8 mouse cellular contexts compared by ENCODE assay signal in the genomic region with DNA sequence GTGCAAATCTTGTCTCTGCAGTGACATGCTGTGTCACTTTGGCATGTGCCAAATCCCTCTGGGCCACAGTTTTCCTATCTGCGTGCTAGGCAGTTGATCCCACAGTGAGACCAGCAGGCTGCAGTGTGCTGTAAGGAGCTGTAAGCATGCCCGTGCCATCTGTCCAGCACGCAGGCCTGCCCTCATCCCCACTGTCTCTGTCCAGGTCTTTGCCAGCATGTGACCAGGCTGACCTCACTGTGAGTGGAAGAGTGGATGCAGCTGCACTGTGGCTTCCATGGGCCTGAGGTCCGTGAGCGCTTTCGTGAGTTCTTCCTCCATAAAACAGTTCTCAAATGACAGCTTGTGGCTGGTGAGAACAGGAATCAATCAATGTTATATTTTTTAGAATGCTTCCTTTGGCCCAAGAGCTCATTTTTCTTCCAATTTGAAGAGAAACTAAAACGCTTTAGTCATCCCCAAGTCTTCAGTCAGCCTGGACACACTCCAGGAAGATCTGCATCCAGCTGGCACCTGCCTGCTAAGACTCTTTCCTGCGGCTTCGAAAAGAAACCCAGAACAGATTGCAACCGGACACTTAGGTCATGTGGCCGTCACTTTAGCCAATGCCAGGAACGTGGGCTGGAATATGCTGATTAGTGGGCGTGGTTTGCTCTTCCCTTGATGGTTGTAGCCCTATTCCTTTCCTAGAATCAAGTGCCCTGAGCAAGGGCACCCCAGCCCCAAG. TPM values are rescaled to one million over a fixed set of nuclear protein-coding genes. Genes with fewer than 3 reads are reported as not detected.
A peak's percentile ranks its signal among the peaks of the same experiment; 100 is the strongest.
DNase-seq lines count a peak whose midpoint lies in the region; ATAC-seq lines count a peak whose summit lies in the region.

No protein-coding gene starts in this region.

- no peaks in the 10 kb centered on the region for H3K27me3 ChIP-seq in forebrain, embryonic 14.5 days (replicated peaks; ENCODE audit: control insufficient read depth, insufficient read depth, low read length)
- H3K27me3 ChIP-seq in heart, embryonic 16.5 days (ENCODE audit: control insufficient read depth, insufficient read depth, low read length), result no peaks in the 10 kb centered on the region; the same call in 1 of the 2 replicates
- H3K27me3 ChIP-seq in liver, embryonic 11.5 days (replicated peaks; ENCODE audit: control insufficient read depth, insufficient read depth, low read length), result no peaks in the 10 kb centered on the region; the same call in 1 of the 2 replicates
- H3K27me3 ChIP-seq in neural tube, embryonic 12.5 days (replicated peaks), result no peaks in the 10 kb centered on the region

- H3K4me2 ChIP-seq in forebrain, embryonic 14.5 days (ENCODE audit: low read length), result peak overlapping the region; percentile 33; the same call in 1 of the 2 replicates
- peak overlapping the region; percentile 51 for H3K4me2 ChIP-seq in heart, embryonic 16.5 days (ENCODE audit: low read depth, low read length)
- H3K4me2 ChIP-seq in liver, embryonic 11.5 days, result peak overlapping the region; percentile 38
- H3K4me2 ChIP-seq in neural tube, embryonic 12.5 days (replicated peaks), result peak overlapping the region; percentile 43

- WGBS in forebrain, embryonic 14.5 days, result 10% methylated on average over 13 of the region's 13 CpGs
- 13% methylated on average over 13 of the region's 13 CpGs for WGBS in heart, embryonic 16.5 days
- WGBS in liver, embryonic 11.5 days, result 22% methylated on average over 13 of the region's 13 CpGs
- WGBS in neural tube, embryonic 12.5 days, result 14% methylated on average over 13 of the region's 13 CpGs

- H3K4me1 ChIP-seq in forebrain, embryonic 14.5 days (ENCODE audit: control insufficient read depth, insufficient read depth, low read length), result peaks cover 8% of the 10 kb centered on the region
- peaks cover 10% of the 10 kb centered on the region for H3K4me1 ChIP-seq in heart, embryonic 16.5 days (ENCODE audit: control insufficient read depth, insufficient read depth, low read length)
- no peaks in the 10 kb centered on the region for H3K4me1 ChIP-seq in liver, embryonic 11.5 days (replicated peaks; ENCODE audit: control insufficient read depth, insufficient read depth, low read length)
- peaks cover 34% of the 10 kb centered on the region for H3K4me1 ChIP-seq in neural tube, embryonic 12.5 days

- no peak overlapping the region for H3K4me3 ChIP-seq in forebrain, embryonic 14.5 days (ENCODE audit: low read depth, low read length)
- H3K4me3 ChIP-seq in heart, embryonic 16.5 days (ENCODE audit: low read length), result peak overlapping the region; percentile 38
- no peak overlapping the region for H3K4me3 ChIP-seq in liver, embryonic 11.5 days (ENCODE audit: low read depth, low read length)
- H3K4me3 ChIP-seq in neural tube, embryonic 12.5 days, result no peak overlapping the region

- no peaks in the 10 kb centered on the region for H3K36me3 ChIP-seq in forebrain, embryonic 14.5 days (ENCODE audit: control insufficient read depth, insufficient read depth, low read length)
- H3K36me3 ChIP-seq in heart, embryonic 16.5 days (ENCODE audit: control insufficient read depth, insufficient read depth), result no peaks in the 10 kb centered on the region
- H3K36me3 ChIP-seq in liver, embryonic 11.5 days (ENCODE audit: control insufficient read depth, insufficient read depth, low read length), result no peaks in the 10 kb centered on the region
- no peaks in the 10 kb centered on the region for H3K36me3 ChIP-seq in neural tube, embryonic 12.5 days

- no peaks in the 10 kb centered on the region for H3K9me3 ChIP-seq in forebrain, embryonic 14.5 days (replicated peaks; ENCODE audit: control insufficient read depth, low read length)
- no peaks in the 10 kb centered on the region for H3K9me3 ChIP-seq in heart, embryonic 16.5 days (replicated peaks; ENCODE audit: control insufficient read depth, low read length)
- H3K9me3 ChIP-seq in liver, embryonic 11.5 days (ENCODE audit: control insufficient read depth, low read length), result no peaks in the 10 kb centered on the region
- no peaks in the 10 kb centered on the region for H3K9me3 ChIP-seq in neural tube, embryonic 12.5 days

- peak; percentile 89 for ATAC-seq in forebrain, embryonic 14.5 days
- ATAC-seq in heart, embryonic 16.5 days (replicated peaks; ENCODE audit: extremely low read depth, insufficient read depth, low FRiP score), result peak; percentile 87
- ATAC-seq in liver, embryonic 11.5 days (replicated peaks; ENCODE audit: low FRiP score), result peak; percentile 78
- ATAC-seq in neural tube, embryonic 12.5 days (ENCODE audit: low FRiP score, low read depth), result peak; percentile 62
- ATAC-seq in erythroblast, adult 5-6 weeks (replicated peaks; ENCODE audit: low FRiP score, poor library complexity, severe bottlenecking), result no peak

- H3K9ac ChIP-seq in forebrain, embryonic 14.5 days (ENCODE audit: low read length), result 0 out of 2 replicates have a peak overlapping the region, but pooled peaks have one; percentile 26
- 0 out of 2 replicates have a peak overlapping the region, but pooled peaks have one; percentile 5 for H3K9ac ChIP-seq in heart, embryonic 16.5 days (ENCODE audit: low read length)
- no peak overlapping the region for H3K9ac ChIP-seq in liver, embryonic 11.5 days (ENCODE audit: low read depth, low read length)
- no peak overlapping the region for H3K9ac ChIP-seq in neural tube, embryonic 12.5 days

- peak overlapping the region; percentile 73; the same call in 1 of the 2 replicates for H3K27ac ChIP-seq in forebrain, embryonic 14.5 days (ENCODE audit: low read depth, low read length)
- H3K27ac ChIP-seq in heart, embryonic 16.5 days (ENCODE audit: low read length), result peak overlapping the region; percentile 23; the same call in 1 of the 2 replicates
- no peak overlapping the region for H3K27ac ChIP-seq in liver, embryonic 11.5 days (ENCODE audit: low read depth, low read length)
- H3K27ac ChIP-seq in neural tube, embryonic 12.5 days, result no peak overlapping the region

- peak; percentile 82 for DNase-seq in ES-CJ7 (ENCODE audit: low read depth, low spot score)
- peak; percentile 86 for DNase-seq in cerebellum, adult 11 months
- DNase-seq in forebrain, embryonic 14.5 days (ENCODE audit: low spot score), result peak; percentile 88
- peak; percentile 87 for DNase-seq in kidney, postnatal 14 days
- DNase-seq in liver, embryonic 11.5 days (ENCODE audit: low spot score), result peak; percentile 46

RNA-seq across cellular contexts. Expression of gene Sfswap, which starts 46.1 kb away (rescaled TPM):
- 37.7 and 47.9 TPM in 2 replicates for polyA plus RNA-seq in forebrain, embryonic 14.5 days (2014; fragmentation: Nextera tagmentation; extraction: Ambion mirVana)
- polyA plus RNA-seq in heart, embryonic 16.5 days (2015; fragmentation: Nextera tagmentation; extraction: Ambion mirVana), result 22.4 and 24.4 TPM in 2 replicates
- 38.7 and 40.9 TPM in 2 replicates for polyA plus RNA-seq in liver, embryonic 11.5 days (2014; fragmentation: Nextera tagmentation; extraction: Ambion mirVana)
- 70.3 and 70.8 TPM in 2 replicates for polyA plus RNA-seq in neural tube, embryonic 12.5 days (2016; fragmentation: Nextera tagmentation; extraction: Ambion mirVana)
- total RNA-seq in erythroblast, adult 5-6 weeks (2015; ENCODE audit: low replicate concordance), result 27.3 and 38.5 TPM in 2 replicates
- 62.3 and 91.0 TPM in 2 replicates for total RNA-seq in erythroblast, adult 5-6 weeks (2017; ENCODE audit: low replicate concordance)

Comparison
In these comparisons a context has a peak if more than half of its experiments do, and no peak if none do; other contexts are left out.
1. H3K27ac ChIP-seq: peak in forebrain, embryonic 14.5 days (single experiment) and heart, embryonic 16.5 days (single experiment); none in liver, embryonic 11.5 days (single experiment) and neural tube, embryonic 12.5 days (single experiment).
2. H3K9ac ChIP-seq: peak in forebrain, embryonic 14.5 days (single experiment) and heart, embryonic 16.5 days (single experiment); none in liver, embryonic 11.5 days (single experiment) and neural tube, embryonic 12.5 days (single experiment).
3. Peak in every context shown above with its lines, with median percentiles within 50 percentile points of each other: DNase-seq and H3K4me2 ChIP-seq.